Mouse (Mus musculus) mature B cell (primary cell): ENCODE data around the gene Alkbh1.

Experiments used
- in situ Hi-C: fragments of 300-500 bp; cut with MboI; formaldehyde crosslinking; loops from 2 replicates; pipeline ENCODE4 v1.14.3; 2019

The Alkbh1 gene

DNA sequence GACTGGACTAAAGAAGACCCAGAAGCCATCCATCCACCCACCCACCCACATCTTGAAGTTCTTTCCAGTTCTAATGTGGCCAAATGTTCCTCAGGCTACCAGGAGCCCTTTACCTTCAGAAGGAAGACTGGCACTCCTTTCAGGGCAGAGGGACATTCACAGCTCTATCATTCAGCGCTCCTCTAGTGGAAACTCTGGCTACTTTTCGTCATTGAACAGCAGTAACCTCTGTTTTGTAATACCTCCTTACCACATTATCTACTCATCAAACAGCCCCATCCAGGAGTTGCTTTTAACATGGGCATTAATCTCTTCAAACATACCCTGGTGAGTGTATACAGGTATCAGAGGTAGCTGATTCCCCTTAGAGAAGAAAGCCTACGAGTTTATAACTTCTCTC lies 58.8 kb downstream of the Alkbh1 start:
- in situ Hi-C loops, result no loop called here

- in situ Hi-C loops, result no loop called here
Measured at GRCm38 (mm10) chr12:87381380-87381682, 62.5 kb downstream of the Alkbh1 start.

DNA sequence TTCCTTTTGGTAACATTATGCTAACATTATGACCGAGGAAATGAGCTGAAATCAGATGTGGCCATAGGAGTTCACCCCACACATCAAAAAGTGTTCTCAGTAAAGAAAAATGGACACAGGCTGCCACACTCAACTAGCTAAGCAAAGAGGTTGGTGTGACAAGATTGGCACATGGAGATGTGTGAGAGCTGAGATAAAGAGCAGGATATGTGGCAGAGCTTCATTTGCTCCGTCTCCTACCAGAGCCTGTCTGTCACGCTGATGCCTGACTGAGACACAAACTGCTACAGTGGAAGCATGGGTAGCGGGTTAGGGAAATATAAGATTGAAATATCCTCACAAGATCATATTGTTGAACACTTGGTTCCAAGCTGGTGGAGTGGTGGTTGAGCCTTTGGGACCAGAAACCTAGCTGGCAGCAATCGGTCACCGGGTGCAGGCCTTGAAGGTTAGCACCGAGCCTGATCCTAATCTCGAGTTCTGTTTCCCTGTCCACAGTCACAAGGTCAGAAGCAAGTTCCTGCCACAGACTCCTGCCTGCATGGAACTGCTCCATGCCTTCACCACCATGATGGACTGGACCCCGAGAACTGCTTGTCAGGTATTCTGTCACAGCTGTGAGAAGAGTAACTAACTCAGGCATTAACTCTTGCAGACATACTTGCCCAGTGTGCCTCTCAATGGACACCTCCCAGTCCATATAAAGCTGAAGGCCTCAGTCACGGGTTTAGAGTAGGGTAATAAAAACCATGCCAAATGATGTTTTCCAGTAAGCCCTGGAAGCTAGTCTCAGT lies 63.0 kb downstream of the Alkbh1 start:
- in situ Hi-C loops, result no loop called here

- in situ Hi-C loops, result no loop called here
Measured at GRCm38 (mm10) chr12:87379496-87379895, 64.3 kb downstream of the Alkbh1 start.
